8 mouse cellular contexts compared by ENCODE assay signal in genomic region chr6:124829799-124830700, GRCm38 (mm10). TPM values are rescaled to one million over a fixed set of nuclear protein-coding genes. Genes with fewer than 3 reads are reported as not detected.
DNase-seq lines count a peak whose midpoint lies in the region; ATAC-seq and TF ChIP-seq lines count a peak whose summit lies in the region.

No protein-coding gene starts in this region.

- peak; percentile 34 for TF ChIP-seq CTCF in lung, postnatal 0 days (IDR thresholded peaks at IDR 0.05)

- peaks cover 47% of the 10 kb centered on the region for H3K4me1 ChIP-seq in hindbrain, embryonic 10.5 days (replicated peaks)
- peaks cover 8% of the 10 kb centered on the region; the same call in 1 of the 2 replicates for H3K4me1 ChIP-seq in lung, postnatal 0 days (ENCODE audit: insufficient read depth, low read depth, low read length)

- no peaks in the 10 kb centered on the region for H3K27me3 ChIP-seq in hindbrain, embryonic 10.5 days (ENCODE audit: insufficient read depth, poor library complexity, severe bottlenecking)
- no peaks in the 10 kb centered on the region for H3K27me3 ChIP-seq in lung, postnatal 0 days (replicated peaks; ENCODE audit: insufficient read depth, low read length)

- peak overlapping the region; percentile 71 for H3K4me3 ChIP-seq in hindbrain, embryonic 10.5 days
- peak overlapping the region; percentile 71 for H3K4me3 ChIP-seq in lung, postnatal 0 days (ENCODE audit: low read depth, low read length)

- H3K4me2 ChIP-seq in lung, postnatal 0 days (replicated peaks; ENCODE audit: low read depth, low read length): peak overlapping the region; percentile 74

- peak; percentile 82 for ATAC-seq in lung, postnatal 0 days

- H3K9ac ChIP-seq in lung, postnatal 0 days (replicated peaks; ENCODE audit: low read depth): peak overlapping the region; percentile 42

- TF ChIP-seq EP300 in lung, postnatal 0 days (IDR thresholded peaks at IDR 0.05): peak; percentile 53; the same call in 1 of the 2 replicates

- peaks cover 63% of the 10 kb centered on the region for H3K36me3 ChIP-seq in hindbrain, embryonic 10.5 days
- peaks cover 12% of the 10 kb centered on the region for H3K36me3 ChIP-seq in lung, postnatal 0 days (ENCODE audit: insufficient read depth, low read length)

- H3K27ac ChIP-seq in hindbrain, embryonic 10.5 days: peak overlapping the region; percentile 92
- peak overlapping the region; percentile 82 for H3K27ac ChIP-seq in lung, postnatal 0 days (ENCODE audit: low read length)

- peak; percentile 98 for DNase-seq in MEL-GATA-1-ER (ENCODE audit: extremely low read depth, low read depth)
- peak; percentile 91 for DNase-seq in cerebellum, adult 8-10 months
- DNase-seq in forelimb bud, embryonic 11.5 days (ENCODE audit: low read depth, low spot score): peak; percentile 96
- peak; percentile 93 for DNase-seq in hindbrain, embryonic 10.5 days (ENCODE audit: low spot score)
- DNase-seq in layer of hippocampus, adult 9-11 months: peak; percentile 98
- peak; percentile 98 for DNase-seq in lung, postnatal 0 days (ENCODE audit: low spot score)
- DNase-seq in ovary, postnatal 14 days (ENCODE audit: low spot score): peak; percentile 83
- peak; percentile 93 for DNase-seq in thymus, postnatal 14 days

- no peaks in the 10 kb centered on the region for H3K9me3 ChIP-seq in hindbrain, embryonic 10.5 days
- no peaks in the 10 kb centered on the region for H3K9me3 ChIP-seq in lung, postnatal 0 days (ENCODE audit: low read length)

- WGBS in hindbrain, embryonic 10.5 days: under 1% methylated on average over 38 of the region's 38 CpGs
- WGBS in lung, postnatal 0 days: under 1% methylated on average over 38 of the region's 38 CpGs

RNA-seq across cellular contexts. Expression of gene Cdca3, which starts 0.7 kb away (rescaled TPM):
- 232 and 255 TPM in 2 replicates for polyA plus RNA-seq in hindbrain, embryonic 10.5 days (2016; fragmentation: Nextera tagmentation; extraction: Ambion mirVana)
- polyA plus RNA-seq in lung, postnatal 0 days (2015; fragmentation: Nextera tagmentation; extraction: Ambion mirVana): 8.2 and 11.8 TPM in 2 replicates

RNA-seq across cellular contexts. Expression of gene Usp5, which starts 0.8 kb away (rescaled TPM):
- 206 and 211 TPM in 2 replicates for polyA plus RNA-seq in hindbrain, embryonic 10.5 days (2016; fragmentation: Nextera tagmentation; extraction: Ambion mirVana)
- 53.6 and 54.3 TPM in 2 replicates for polyA plus RNA-seq in lung, postnatal 0 days (2015; fragmentation: Nextera tagmentation; extraction: Ambion mirVana)

RNA-seq across cellular contexts. Expression of gene Gnb3, which starts 10.0 kb away (rescaled TPM):
- polyA plus RNA-seq in hindbrain, embryonic 10.5 days (2016; fragmentation: Nextera tagmentation; extraction: Ambion mirVana): 0.44 and 0.76 TPM in 2 replicates
- polyA plus RNA-seq in lung, postnatal 0 days (2015; fragmentation: Nextera tagmentation; extraction: Ambion mirVana): 0.24 and 0.26 TPM in 2 replicates

RNA-seq across cellular contexts. Expression of gene Tpi1, which starts 16.0 kb away (rescaled TPM):
- 794 and 931 TPM in 2 replicates for polyA plus RNA-seq in hindbrain, embryonic 10.5 days (2016; fragmentation: Nextera tagmentation; extraction: Ambion mirVana)
- polyA plus RNA-seq in lung, postnatal 0 days (2015; fragmentation: Nextera tagmentation; extraction: Ambion mirVana): 186 and 187 TPM in 2 replicates

RNA-seq across cellular contexts. Expression of gene Spsb2, which starts 21.6 kb away (rescaled TPM):
- polyA plus RNA-seq in hindbrain, embryonic 10.5 days (2016; fragmentation: Nextera tagmentation; extraction: Ambion mirVana): 8.3 and 8.7 TPM in 2 replicates
- polyA plus RNA-seq in lung, postnatal 0 days (2015; fragmentation: Nextera tagmentation; extraction: Ambion mirVana): 27.6 and 33.7 TPM in 2 replicates

Comparison
In these comparisons a context has a peak if more than half of its experiments do, and no peak if none do; other contexts are left out.
1. Peak in every context shown above with its lines: DNase-seq, ATAC-seq, H3K4me3 ChIP-seq and H3K27ac ChIP-seq.
2. RNA of gene Cdca3, which starts 0.7 kb away (polyA plus RNA-seq): 232 to 255 TPM in hindbrain, embryonic 10.5 days; 8.2 to 11.8 TPM in lung, postnatal 0 days; every median in the first group is over 10 times any median in the second.